Comparison of ENCODE assay signal across 28 mouse cellular contexts in the genomic region with DNA sequence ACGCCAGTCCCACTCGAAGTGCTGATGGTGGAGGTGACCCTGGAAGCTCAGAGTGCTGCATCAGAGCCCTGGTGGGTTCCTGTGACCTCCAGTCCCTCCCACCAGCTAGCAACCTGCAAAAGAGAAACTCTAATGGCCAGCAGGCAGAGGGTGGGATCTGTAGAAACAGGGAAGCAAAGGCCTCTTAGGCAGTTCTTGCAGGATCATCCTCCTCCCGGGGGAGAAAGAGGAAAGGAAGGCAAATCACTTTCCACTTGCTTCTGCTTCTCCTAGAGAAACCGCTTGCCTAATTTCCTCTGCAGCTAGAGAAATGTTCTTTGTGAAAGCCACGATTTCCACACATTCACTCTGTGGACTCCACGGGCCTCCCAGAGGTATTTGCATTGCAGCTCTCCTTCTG. TPM values are rescaled to one million over a fixed set of nuclear protein-coding genes. Genes with fewer than 3 reads are reported as not detected.
DNase-seq lines count a peak whose midpoint lies in the region; ATAC-seq and TF ChIP-seq lines count a peak whose summit lies in the region.
"Had no signal": no experiment of that assay in that cellular context is flagged by ENCODE, and none has a peak within 500 bp of the region (broad histone marks: within the 10 kb centered on the region; RNA-seq: fewer than 3 reads in every experiment).

No protein-coding gene starts in this region.

- no peak overlapping the region for H3K4me3 ChIP-seq in intestine, embryonic 15.5 days (replicated peaks)
- no peak overlapping the region for H3K4me3 ChIP-seq in intestine, embryonic 16.5 days (ENCODE audit: low read length)
- H3K4me3 ChIP-seq in left cerebral cortex, adult 2 months: no peak overlapping the region
- H3K4me3 ChIP-seq: forebrain, embryonic 13.5 days; hindbrain, embryonic 12.5 days; liver, embryonic 12.5 days; myocyte; neural tube, embryonic 13.5 days had no signal

- 0 out of 2 replicates have a peak overlapping the region, but pooled peaks have one; percentile 8 for H3K9ac ChIP-seq in intestine, embryonic 15.5 days
- H3K9ac ChIP-seq in intestine, embryonic 16.5 days (ENCODE audit: low read depth, low read length): no peak overlapping the region
- H3K9ac ChIP-seq: forebrain, embryonic 13.5 days; hindbrain, embryonic 12.5 days; liver, embryonic 12.5 days; lung, embryonic 14.5 days; neural tube, embryonic 13.5 days had no signal

- H3K4me1 ChIP-seq in intestine, embryonic 15.5 days (replicated peaks): no peaks in the 10 kb centered on the region
- H3K4me1 ChIP-seq in intestine, embryonic 16.5 days (ENCODE audit: control insufficient read depth, insufficient read depth, low read length): no peaks in the 10 kb centered on the region
- H3K4me1 ChIP-seq: forebrain, embryonic 13.5 days; hindbrain, embryonic 12.5 days; neural tube, embryonic 13.5 days had no signal

- TF ChIP-seq CTCF in left cerebral cortex, adult 2 months (IDR thresholded peaks at IDR 0.05): no peak

- WGBS in intestine, embryonic 15.5 days: 58% methylated on average over 6 of the region's 6 CpGs
- WGBS in intestine, embryonic 16.5 days: 62% methylated on average over 6 of the region's 6 CpGs

- no peaks in the 10 kb centered on the region for H3K27me3 ChIP-seq in intestine, embryonic 15.5 days (replicated peaks)
- H3K27me3 ChIP-seq in intestine, embryonic 16.5 days (replicated peaks; ENCODE audit: control insufficient read depth, insufficient read depth, low read length): no peaks in the 10 kb centered on the region
- H3K27me3 ChIP-seq: forebrain, embryonic 13.5 days; hindbrain, embryonic 12.5 days; liver, embryonic 12.5 days; neural tube, embryonic 13.5 days had no signal

- no peak overlapping the region for H3K27ac ChIP-seq in intestine, embryonic 15.5 days
- H3K27ac ChIP-seq in intestine, embryonic 16.5 days (ENCODE audit: low read length): no peak overlapping the region
- H3K27ac ChIP-seq in left cerebral cortex, adult 2 months: no peak overlapping the region
- H3K27ac ChIP-seq: forebrain, embryonic 13.5 days; hindbrain, embryonic 12.5 days; hindbrain, postnatal 0 days; liver, embryonic 12.5 days; neural tube, embryonic 13.5 days had no signal

- no peak overlapping the region for H3K4me2 ChIP-seq in intestine, embryonic 15.5 days (replicated peaks)
- H3K4me2 ChIP-seq in intestine, embryonic 16.5 days (ENCODE audit: low read depth, low read length): no peak overlapping the region
- H3K4me2 ChIP-seq: forebrain, embryonic 13.5 days; hindbrain, embryonic 12.5 days; liver, embryonic 12.5 days; lung, embryonic 14.5 days; midbrain, embryonic 11.5 days; neural tube, embryonic 13.5 days had no signal

- H3K36me3 ChIP-seq in intestine, embryonic 15.5 days: no peaks in the 10 kb centered on the region
- no peaks in the 10 kb centered on the region for H3K36me3 ChIP-seq in intestine, embryonic 16.5 days (ENCODE audit: control insufficient read depth, insufficient read depth, low read length)
- H3K36me3 ChIP-seq: hindbrain, embryonic 12.5 days; liver, embryonic 12.5 days; neural tube, embryonic 13.5 days had no signal

- no peaks in the 10 kb centered on the region for H3K9me3 ChIP-seq in intestine, embryonic 15.5 days
- no peaks in the 10 kb centered on the region for H3K9me3 ChIP-seq in intestine, embryonic 16.5 days (ENCODE audit: control insufficient read depth, low read length)
- H3K9me3 ChIP-seq: forebrain, embryonic 13.5 days; hindbrain, embryonic 12.5 days; liver, embryonic 12.5 days; neural tube, embryonic 13.5 days had no signal

- DNase-seq in lung, postnatal 36 days: peak; percentile 38
- no peak for DNase-seq in lung, adult 18-20 months
- DNase-seq in left cerebral cortex, adult 2 months (ENCODE audit: extremely low spot score in 1 of 2, low spot score in 2 of 2): no peak
- DNase-seq in thymus, postnatal 10 days (ENCODE audit: low spot score in 2 of 2): no peak
- DNase-seq: adrenal gland, adult 8-10 months; B cell, adult 2 months; cerebellum, adult 2 months; cerebellum, postnatal 14 days; gastrocnemius, postnatal 25 days; kidney, adult 9 months; kidney, postnatal 10 days; layer of hippocampus, adult 9-11 months; lung, embryonic 14.5 days; right cerebral cortex, postnatal 14 days had no signal

- ATAC-seq in intestine, embryonic 15.5 days: no peak
- ATAC-seq in intestine, embryonic 16.5 days: no peak
- ATAC-seq in common myeloid progenitor, adult 5-6 weeks (replicated peaks; ENCODE audit: low read depth, poor library complexity, severe bottlenecking): peak; percentile 32; the same call in 1 of the 2 replicates
- 0 out of 2 replicates have a peak, but pooled peaks have one; percentile 9 for ATAC-seq in monocyte, adult 5-6 weeks (replicated peaks; ENCODE audit: insufficient number of reproducible peaks, low FRiP score, low TSS enrichment, poor library complexity, severe bottlenecking)
- ATAC-seq: activated CD4-positive, CD25-positive, alpha-beta regulatory T cell, adult 4 months; forebrain, embryonic 13.5 days; hindbrain, postnatal 0 days; intestine, postnatal 0 days; liver, embryonic 12.5 days; midbrain, embryonic 16.5 days had no signal

- intact Hi-C loops in left cerebral cortex, adult 2 months (cut with DNase I): no loop called here

RNA-seq across cellular contexts. Expression of a gene that starts 23.3 kb away (rescaled TPM):
- polyA plus RNA-seq in intestine, embryonic 15.5 days (2015; fragmentation: Nextera tagmentation; extraction: Ambion mirVana): 46.9 and 52.8 TPM in 2 replicates
- 38.1 and 40.4 TPM in 2 replicates for polyA plus RNA-seq in intestine, embryonic 16.5 days (2015; fragmentation: Nextera tagmentation; extraction: Ambion mirVana)
- 95.7 and 102 TPM in 2 replicates for total RNA-seq in common myeloid progenitor, adult 5-6 weeks (2017)
- 1.8 to 4.7 TPM (median 4.7 TPM) in 3 replicates for total RNA-seq in monocyte, adult 5-6 weeks (2017)
- 1 to 10 TPM in 1 of 2 experiments, under 1 TPM in 1; 0.77 to 1.0 TPM for total RNA-seq in left cerebral cortex, adult 2 months (2021)

Comparison
In these comparisons a context has a peak if more than half of its experiments do, and no peak if none do; other contexts are left out.
1. ATAC-seq: peak in common myeloid progenitor, adult 5-6 weeks (single experiment) and monocyte, adult 5-6 weeks (single experiment); none in intestine, embryonic 15.5 days (single experiment) and intestine, embryonic 16.5 days (single experiment).
2. RNA of a gene that starts 23.3 kb away (total RNA-seq): 95.7 to 102 TPM in common myeloid progenitor, adult 5-6 weeks; 1.8 to 4.7 TPM in monocyte, adult 5-6 weeks and 0.77 to 1.0 TPM in left cerebral cortex, adult 2 months; every median in the first group is over 10 times any median in the second.